Mouse (Mus musculus) myocyte (in vitro differentiated cells): Measurements from ENCODE around the gene Tfap2c. TPM values are rescaled to one million over a fixed set of nuclear protein-coding genes. Genes with fewer than 3 reads are reported as not detected.

Source experiments
- H3K27me3 ChIP-seq: one replicate; pipeline ENCODE4 v1.6.1; 2011; ENCODE audit not compliant: control insufficient read depth, insufficient read depth, insufficient read length
- H3K36me3 ChIP-seq: one replicate; pipeline ENCODE4 v1.6.1; 2011; ENCODE audit not compliant: control insufficient read depth, insufficient read depth
- H3K4me2 ChIP-seq: one replicate; pipeline ENCODE4 v1.6.1; 2011; ENCODE audit warnings: low read depth, control low read depth
- H3K4me3 ChIP-seq: one replicate; pipeline ENCODE4 v1.5.1; 2011; ENCODE audit warnings: mild to moderate bottlenecking, control low read depth, moderate library complexity
- H3K79me2 ChIP-seq: one replicate; pipeline ENCODE4 v1.6.1; 2011; ENCODE audit not compliant: control insufficient read depth, insufficient read depth
- H3ac ChIP-seq: one replicate; pipeline ENCODE4 v1.6.1; 2011; ENCODE audit not compliant: control insufficient read depth, insufficient read length
- CEBPB ChIP-seq: IDR thresholded peaks from 2 replicates; pipeline ENCODE4 v1.6.1; 2011; ENCODE audit warnings: mild to moderate bottlenecking, moderate library complexity; ENCODE audit not compliant: poor library complexity, insufficient read depth, severe bottlenecking
- E2F4 ChIP-seq: IDR thresholded peaks from one replicate; pipeline ENCODE4 v1.6.1; 2011; ENCODE audit warnings: mild to moderate bottlenecking, control low read depth, moderate library complexity; ENCODE audit not compliant: insufficient read depth
- MAX ChIP-seq: IDR thresholded peaks from one replicate; pipeline ENCODE4 v1.6.1; 2011; ENCODE audit warnings: low read depth, mild to moderate bottlenecking, control low read depth
- MYOD1 ChIP-seq, 3 experiments: IDR thresholded peaks; one replicate each; pipeline ENCODE4 v1.6.1; 2011; ENCODE audit warnings: control low read depth in 2 of 3, low read depth in 2 of 3, mild to moderate bottlenecking in 2 of 3, moderate library complexity in 1 of 3; ENCODE audit not compliant: insufficient read length in 2 of 3, control insufficient read depth in 1 of 3
- MYOG ChIP-seq, 3 experiments: IDR thresholded peaks; one replicate each; pipeline ENCODE4 v1.6.1; 2011; ENCODE audit warnings: control low read depth in 2 of 3, low read depth in 2 of 3, mild to moderate bottlenecking in 2 of 3; ENCODE audit not compliant: insufficient read length in 2 of 3, control insufficient read depth in 1 of 3, insufficient read depth in 1 of 3
- POLR2A ChIP-seq: IDR thresholded peaks from one replicate; pipeline ENCODE4 v1.6.1; 2011; ENCODE audit warnings: low read depth, mild to moderate bottlenecking, control low read depth, moderate library complexity; ENCODE audit not compliant: insufficient read length
- POLR2AphosphoS2 ChIP-seq: IDR thresholded peaks from one replicate; pipeline ENCODE4 v1.6.1; 2011; ENCODE audit warnings: low read depth, control low read depth; ENCODE audit not compliant: insufficient read length
- REST ChIP-seq: IDR thresholded peaks from one replicate; pipeline ENCODE4 v1.6.1; 2011; ENCODE audit warnings: mild to moderate bottlenecking, control low read depth, moderate library complexity; ENCODE audit not compliant: insufficient read depth, insufficient read length
- SRF ChIP-seq: IDR thresholded peaks from one replicate; pipeline ENCODE4 v1.6.1; 2011; ENCODE audit warnings: low read depth; ENCODE audit not compliant: control insufficient read depth, insufficient read length
- TCF12 ChIP-seq: IDR thresholded peaks from one replicate; pipeline ENCODE4 v1.6.1; 2011; ENCODE audit warnings: mild to moderate bottlenecking, control low read depth; ENCODE audit not compliant: poor library complexity, insufficient read depth, severe bottlenecking
- TCF3 ChIP-seq: IDR thresholded peaks from one replicate; pipeline ENCODE4 v1.6.1; 2011; ENCODE audit warnings: low read depth, control low read depth; ENCODE audit not compliant: insufficient read length
- USF1 ChIP-seq: IDR thresholded peaks from one replicate; pipeline ENCODE4 v1.6.1; 2011; ENCODE audit warnings: low read depth, mild to moderate bottlenecking, control low read depth, moderate library complexity
- polyA plus RNA-seq: library from polyadenylated mRNA; unstranded; fragments of >200 nt; fragmentation: generic; extraction: Trizol; gene quantifications from one replicate; pipeline ENCODE4 v1.2.1, GENCODE M21; 2012; ENCODE audit warnings: missing spikeins

Tfap2c gene
- polyA plus RNA-seq, 1 experiment = not detected

DNA sequence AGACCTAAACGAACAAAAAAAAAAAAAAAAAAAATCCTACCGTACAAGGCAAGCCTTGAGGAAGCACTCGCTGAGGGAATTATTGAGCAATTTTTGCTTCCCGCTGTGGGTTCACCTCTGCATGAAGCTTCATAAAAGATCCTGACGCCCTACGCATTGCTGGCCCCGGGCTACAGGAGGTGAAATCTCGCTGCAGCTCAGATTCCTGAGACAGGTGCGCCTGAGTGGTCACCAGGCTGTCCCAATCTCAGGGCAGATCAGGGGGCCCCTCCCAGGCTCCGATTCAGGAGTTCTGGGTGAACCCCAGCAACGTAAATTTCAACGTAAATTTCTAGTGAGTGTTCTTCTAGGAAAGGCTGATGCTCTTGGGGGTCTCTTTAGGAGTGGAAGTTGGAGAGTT lies 26.9 kb upstream of the Tfap2c start:
- Histone ChIP-seq H3K4me2 (no peak overlapping the region), H3K27me3 (peaks cover 29% of the 10 kb centered on the region), H3K79me2 (no peaks in the 10 kb centered on the region), H3K36me3 (no peaks in the 10 kb centered on the region), H3K4me3 (no peak overlapping the region), H3ac (no peak overlapping the region)
- TF ChIP-seq CEBPB = no peak
- TF ChIP-seq MYOD1 (IDR thresholded peaks at IDR 0.05; ENCODE audit: control insufficient read depth in 1 of 3, insufficient read length in 2 of 3, low read depth in 2 of 3) = no peak
- no peak for TF ChIP-seq POLR2AphosphoS2
- no peak for TF ChIP-seq POLR2A
- TF ChIP-seq MAX = no peak
- TF ChIP-seq USF1 = no peak
- no peak for TF ChIP-seq MYOG (IDR thresholded peaks at IDR 0.05; ENCODE audit: control insufficient read depth in 1 of 3, insufficient read depth in 1 of 3, insufficient read length in 2 of 3, low read depth in 2 of 3)
- no peak for TF ChIP-seq E2F4
- no peak for TF ChIP-seq TCF3
- TF ChIP-seq TCF12 = no peak
- no peak for TF ChIP-seq SRF
- TF ChIP-seq REST = no peak

DNA sequence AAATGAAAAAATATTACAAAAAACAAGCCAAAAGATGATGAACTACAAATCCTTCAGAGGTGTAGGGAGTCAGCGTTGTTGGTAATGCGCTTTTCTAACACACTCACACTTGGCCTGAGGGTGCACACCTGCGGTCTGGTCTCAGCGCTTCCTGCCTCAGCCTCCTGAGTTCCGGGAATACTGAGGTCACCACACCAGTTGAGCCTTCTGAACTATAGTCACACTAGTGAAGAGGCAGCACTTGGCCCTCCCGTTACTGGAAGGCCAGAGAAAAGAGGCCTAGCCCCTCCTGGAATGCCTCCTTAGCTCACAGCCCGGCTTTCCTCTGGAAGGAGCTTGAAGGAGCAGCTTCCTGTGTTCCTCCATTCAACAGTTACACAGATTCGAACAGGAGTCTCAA lies 22.2 kb upstream of the Tfap2c start:
- Histone ChIP-seq H3ac (no peak overlapping the region), H3K79me2 (no peaks in the 10 kb centered on the region), H3K4me3 (no peak overlapping the region), H3K27me3 (peaks cover 15% of the 10 kb centered on the region), H3K4me2 (no peak overlapping the region), H3K36me3 (no peaks in the 10 kb centered on the region)
- TF ChIP-seq POLR2A = no peak
- no peak for TF ChIP-seq MAX
- no peak for TF ChIP-seq REST
- TF ChIP-seq SRF = no peak
- no peak for TF ChIP-seq TCF12
- TF ChIP-seq CEBPB = no peak
- no peak for TF ChIP-seq E2F4
- no peak for TF ChIP-seq POLR2AphosphoS2

- H3K4me2 ChIP-seq = no peak overlapping the region
- no peak overlapping the region for H3K4me3 ChIP-seq
- H3K36me3 ChIP-seq = no peaks in the 10 kb centered on the region
- peaks cover 43% of the 10 kb centered on the region for H3K27me3 ChIP-seq
- H3ac ChIP-seq = no peak overlapping the region
- H3K79me2 ChIP-seq = no peaks in the 10 kb centered on the region
- TF ChIP-seq TCF3 (no peak), SRF (no peak), E2F4 (no peak), REST (no peak), MYOD1 (IDR thresholded peaks at IDR 0.05; ENCODE audit: control insufficient read depth in 1 of 3, insufficient read length in 2 of 3, low read depth in 2 of 3) (no peak), CEBPB (no peak), POLR2A (no peak), POLR2AphosphoS2 (no peak), MYOG (IDR thresholded peaks at IDR 0.05; ENCODE audit: control insufficient read depth in 1 of 3, insufficient read depth in 1 of 3, insufficient read length in 2 of 3, low read depth in 2 of 3) (no peak), TCF12 (no peak), MAX (no peak), USF1 (no peak)
Observed at GRCm38 (mm10) chr2:172543987-172544386, 5.4 kb upstream of the Tfap2c start.

GRCm38 (mm10) chr2:172544601-172545127 lies 4.7 kb upstream of the Tfap2c start:
- no peaks in the 10 kb centered on the region for H3K79me2 ChIP-seq
- no peak overlapping the region for H3K4me3 ChIP-seq
- no peak for TF ChIP-seq MAX
- TF ChIP-seq MYOG (IDR thresholded peaks at IDR 0.05; ENCODE audit: control insufficient read depth in 1 of 3, insufficient read depth in 1 of 3, insufficient read length in 2 of 3, low read depth in 2 of 3) = no peak
- no peak for TF ChIP-seq E2F4
- TF ChIP-seq POLR2A = no peak
- no peak for TF ChIP-seq USF1
- no peak for TF ChIP-seq TCF12
- TF ChIP-seq MYOD1 (IDR thresholded peaks at IDR 0.05; ENCODE audit: control insufficient read depth in 1 of 3, insufficient read length in 2 of 3, low read depth in 2 of 3) = no peak
- no peak for TF ChIP-seq SRF
- TF ChIP-seq REST = no peak
- TF ChIP-seq CEBPB = no peak
- no peak for TF ChIP-seq POLR2AphosphoS2
- TF ChIP-seq TCF3 = no peak
- no peak overlapping the region for H3K4me2 ChIP-seq
- no peak overlapping the region for H3ac ChIP-seq
- H3K27me3 ChIP-seq = peaks cover 50% of the 10 kb centered on the region
- no peaks in the 10 kb centered on the region for H3K36me3 ChIP-seq

DNA sequence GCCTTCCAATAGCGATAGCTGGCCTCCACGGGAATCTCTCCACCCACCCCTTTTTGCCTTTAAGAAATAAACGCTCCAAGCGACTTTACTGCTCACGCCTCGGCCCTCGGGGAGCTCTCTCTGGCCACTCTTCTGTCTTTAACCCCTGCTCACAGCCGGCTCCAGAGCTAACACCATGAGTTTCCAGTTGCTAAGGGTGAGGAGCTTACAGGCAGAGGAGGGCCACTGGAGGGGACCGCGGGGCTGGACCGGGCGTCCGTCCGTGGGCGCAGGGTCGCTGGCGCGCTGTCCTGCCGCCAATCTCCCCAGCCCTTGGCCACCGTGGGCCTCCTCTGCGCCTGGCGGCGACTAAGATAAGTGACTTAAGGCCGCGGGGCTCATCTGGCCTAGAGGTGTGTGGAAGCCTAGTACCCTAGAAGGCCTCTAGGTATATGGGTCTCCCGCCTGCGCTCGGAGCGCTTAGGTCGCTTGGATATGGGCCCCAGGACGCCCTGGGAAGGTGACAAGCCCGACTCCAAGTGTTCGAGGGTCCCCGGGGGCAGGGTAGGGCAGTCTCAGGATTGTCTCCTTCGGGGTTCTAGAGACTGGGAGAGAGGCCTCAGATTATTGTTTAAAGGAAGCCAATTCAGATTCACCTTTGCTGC lies 3.7 kb upstream of the Tfap2c start:
- Histone ChIP-seq H3K79me2 (no peaks in the 10 kb centered on the region), H3K27me3 (peaks cover 58% of the 10 kb centered on the region), H3ac (no peak overlapping the region), H3K4me2 (no peak overlapping the region), H3K4me3 (no peak overlapping the region), H3K36me3 (no peaks in the 10 kb centered on the region)
- TF ChIP-seq SRF = no peak
- no peak for TF ChIP-seq USF1
- no peak for TF ChIP-seq TCF12
- TF ChIP-seq POLR2A = no peak
- TF ChIP-seq MYOD1 (IDR thresholded peaks at IDR 0.05; ENCODE audit: control insufficient read depth in 1 of 3, insufficient read length in 2 of 3, low read depth in 2 of 3) = no peak
- no peak for TF ChIP-seq TCF3
- no peak for TF ChIP-seq CEBPB
- no peak for TF ChIP-seq E2F4
- no peak for TF ChIP-seq MAX
- no peak for TF ChIP-seq POLR2AphosphoS2
- TF ChIP-seq MYOG (IDR thresholded peaks at IDR 0.05; ENCODE audit: control insufficient read depth in 1 of 3, insufficient read depth in 1 of 3, insufficient read length in 2 of 3, low read depth in 2 of 3) = no peak
- TF ChIP-seq REST = no peak
